Mouse (Mus musculus) embryo, embryonic 9.5 days (tissue): Measurements from ENCODE around the gene Ovol3.
"Not testable (repeated sequence)": the region's sequence is repeated elsewhere in the genome, so short reads cannot be mapped to it uniquely, and the experiment has no call there.

Experiments used
- DNase-seq: peaks from one replicate; pipeline ENCODE4 v3.0.0-alpha.2; 2017; ENCODE audit errors: extremely low spot score

Gene Ovol3

GRCm38 (mm10) chr7:30224206-30224605, 11.3 kb downstream of the Ovol3 start:
- no peak for DNase-seq

- DNase-seq: no peak
Measured at GRCm38 (mm10) chr7:30222205-30222604, 13.3 kb downstream of the Ovol3 start.

- no peak for DNase-seq
Measured at GRCm38 (mm10) chr7:30221433-30221832, 14.1 kb downstream of the Ovol3 start.

GRCm38 (mm10) chr7:30220008-30220356, 15.5 kb downstream of the Ovol3 start:
- no peak for DNase-seq

GRCm38 (mm10) chr7:30219293-30220007, 16.1 kb downstream of the Ovol3 start:
- peak; percentile 68 for DNase-seq

- DNase-seq: no peak
Measured at GRCm38 (mm10) chr7:30217277-30217676, 18.2 kb downstream of the Ovol3 start.

GRCm38 (mm10) chr7:30216723-30217151, 18.8 kb downstream of the Ovol3 start:
- peak; percentile 87 for DNase-seq

GRCm38 (mm10) chr7:30215875-30216274, 19.6 kb downstream of the Ovol3 start:
- DNase-seq: no peak

- DNase-seq: no peak
Measured at GRCm38 (mm10) chr7:30213881-30214280, 21.6 kb downstream of the Ovol3 start.

GRCm38 (mm10) chr7:30211025-30211424, 24.5 kb downstream of the Ovol3 start:
- no peak for DNase-seq

- not testable (repeated sequence) for DNase-seq
Measured at GRCm38 (mm10) chr7:30206364-30206763, 29.2 kb downstream of the Ovol3 start.

- peak; percentile 65 for DNase-seq
Measured at GRCm38 (mm10) chr7:30205383-30205782, 30.1 kb downstream of the Ovol3 start.

- DNase-seq: no peak
Measured at GRCm38 (mm10) chr7:30204380-30204779, 31.1 kb downstream of the Ovol3 start.

GRCm38 (mm10) chr7:30202895-30203690, 32.4 kb downstream of the Ovol3 start:
- no peak for DNase-seq

GRCm38 (mm10) chr7:30200661-30201060, 34.9 kb downstream of the Ovol3 start:
- DNase-seq: not testable (repeated sequence)

GRCm38 (mm10) chr7:30200200-30200599, 35.3 kb downstream of the Ovol3 start:
- no peak for DNase-seq

GRCm38 (mm10) chr7:30199498-30200139, 35.9 kb downstream of the Ovol3 start:
- no peak for DNase-seq

GRCm38 (mm10) chr7:30198481-30198971, 37.0 kb downstream of the Ovol3 start, which contains the start of gene Capns1:
Gene Capns1, minus strand, starts transcription at chr7:30198811.
- DNase-seq: peak; percentile 82

GRCm38 (mm10) chr7:30197592-30198129, 37.9 kb downstream of the Ovol3 start:
- DNase-seq: no peak

GRCm38 (mm10) chr7:30196171-30196570, 39.4 kb downstream of the Ovol3 start:
- DNase-seq: no peak

- no peak for DNase-seq
Measured at GRCm38 (mm10) chr7:30195461-30195860, 40.1 kb downstream of the Ovol3 start.

GRCm38 (mm10) chr7:30194884-30195283, 40.6 kb downstream of the Ovol3 start:
- peak; percentile 95 for DNase-seq
